Mouse (Mus musculus): ENCODE results near the gene Lcmt1. TPM values are rescaled to one million over a fixed set of nuclear protein-coding genes. Genes with fewer than 3 reads are reported as not detected.

Lcmt1 gene
- polyA plus RNA-seq, 1 experiment from 2014 or later: 108 TPM

DNA sequence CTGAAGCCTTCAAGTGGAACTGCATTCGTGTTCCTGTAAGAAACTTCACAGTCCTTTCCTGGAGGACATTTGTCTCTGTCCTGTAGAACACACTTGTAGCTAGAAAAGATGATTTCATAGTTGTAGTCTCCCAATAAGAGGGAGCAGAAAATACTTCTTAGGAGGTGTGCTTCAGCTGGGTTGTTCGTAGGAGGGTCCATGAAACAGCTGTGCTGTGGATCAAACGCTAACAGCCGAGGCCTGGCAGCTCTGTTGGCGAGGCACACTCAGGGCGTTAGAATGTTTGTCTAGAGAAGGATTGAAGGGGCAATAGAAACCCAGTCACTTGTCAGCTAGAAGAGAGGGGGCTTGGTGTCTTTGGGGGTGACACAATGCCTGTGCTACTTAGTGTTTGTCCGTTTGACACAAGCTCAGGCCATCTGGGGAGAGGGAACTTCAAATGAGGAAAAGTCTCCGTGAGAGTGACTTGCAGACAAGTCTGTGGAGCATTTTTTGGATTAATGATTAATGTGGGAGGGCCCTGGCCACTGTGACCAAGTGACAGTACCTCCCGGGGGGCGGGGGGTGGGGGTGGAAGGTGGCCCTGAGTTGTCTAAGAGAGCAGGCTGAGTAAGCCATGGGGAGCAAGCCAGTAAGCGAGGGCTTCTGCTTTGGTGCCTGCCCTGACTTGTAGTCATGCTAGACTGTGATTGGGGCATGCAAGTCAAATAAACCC, 16.3 kb downstream of the Lcmt1 start:
- Histone ChIP-seq H3K9me3 (replicated peaks; ENCODE audit: control insufficient read depth, low read length) (no peaks in the 10 kb centered on the region), H3K27me3 (replicated peaks; ENCODE audit: control insufficient read depth, insufficient read depth, low read length) (no peaks in the 10 kb centered on the region), H3K4me3 (ENCODE audit: low read depth, low read length) (no peak overlapping the region), H3K27ac (ENCODE audit: low read depth, low read length) (no peak overlapping the region), H3K9ac (ENCODE audit: low read length) (no peak overlapping the region), H3K4me1 (ENCODE audit: control insufficient read depth, insufficient read depth, low read length) (no peaks in the 10 kb centered on the region), H3K4me2 (ENCODE audit: low read length) (no peak overlapping the region), H3K36me3 (ENCODE audit: control insufficient read depth, insufficient read depth, low read length) (peaks cover 27% of the 10 kb centered on the region)
- no peak for DNase-seq (ENCODE audit: low spot score)
- no peak for ATAC-seq
- WGBS: 86% methylated on average over 11 of the region's 11 CpGs

- no peak overlapping the region for H3K27ac ChIP-seq (ENCODE audit: low read depth, low read length)
- H3K36me3 ChIP-seq (ENCODE audit: control insufficient read depth, insufficient read depth, low read length): peaks cover 41% of the 10 kb centered on the region
Observed at GRCm38 (mm10) chr7:123389686-123390280, 20.2 kb downstream of the Lcmt1 start.

GRCm38 (mm10) chr7:123394271-123394670, 24.7 kb downstream of the Lcmt1 start:
- Histone ChIP-seq H3K27ac (ENCODE audit: low read depth, low read length) (no peak overlapping the region), H3K9me3 (replicated peaks; ENCODE audit: control insufficient read depth, low read length) (no peaks in the 10 kb centered on the region), H3K4me2 (ENCODE audit: low read length) (no peak overlapping the region), H3K4me3 (ENCODE audit: low read depth, low read length) (no peak overlapping the region), H3K9ac (ENCODE audit: low read length) (no peak overlapping the region), H3K27me3 (replicated peaks; ENCODE audit: control insufficient read depth, insufficient read depth, low read length) (no peaks in the 10 kb centered on the region), H3K36me3 (ENCODE audit: control insufficient read depth, insufficient read depth, low read length) (peaks cover 20% of the 10 kb centered on the region), H3K4me1 (ENCODE audit: control insufficient read depth, insufficient read depth, low read length) (no peaks in the 10 kb centered on the region)
- ATAC-seq (no peak), DNase-seq (ENCODE audit: low spot score) (no peak)
- WGBS: 93% methylated on average over 6 of the region's 6 CpGs

More at GRCm38 (mm10) chr7:123389686-123390280, 20.2 kb downstream of the Lcmt1 start:
- ATAC-seq: no peak
- WGBS: 91% methylated on average over 6 of the region's 6 CpGs
- Histone ChIP-seq H3K4me3 (ENCODE audit: low read depth, low read length) (no peak overlapping the region), H3K4me1 (ENCODE audit: control insufficient read depth, insufficient read depth, low read length) (no peaks in the 10 kb centered on the region), H3K27me3 (replicated peaks; ENCODE audit: control insufficient read depth, insufficient read depth, low read length) (no peaks in the 10 kb centered on the region), H3K4me2 (ENCODE audit: low read length) (no peak overlapping the region), H3K9ac (ENCODE audit: low read length) (no peak overlapping the region), H3K9me3 (replicated peaks; ENCODE audit: control insufficient read depth, low read length) (no peaks in the 10 kb centered on the region)
- DNase-seq (ENCODE audit: low spot score): no peak

DNA sequence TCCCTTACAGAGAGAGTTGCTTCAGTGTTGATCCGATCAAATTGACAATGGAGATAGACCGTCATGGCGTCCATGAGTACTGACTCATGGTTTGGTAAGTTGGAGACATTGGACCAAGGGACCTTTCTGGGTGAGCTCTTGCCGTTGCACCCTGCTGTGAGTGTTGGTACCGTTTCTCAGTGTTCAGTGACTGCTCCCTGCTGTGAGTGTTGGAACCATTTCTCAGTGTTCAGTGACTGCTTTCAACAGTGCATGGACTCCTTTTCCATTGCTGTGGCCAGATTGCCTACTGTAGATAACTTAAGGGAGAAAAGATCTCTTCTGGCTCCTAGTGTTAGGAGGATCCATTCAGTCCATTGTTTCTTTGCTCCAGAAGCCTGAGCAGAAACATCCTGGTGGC, 27.3 kb downstream of the Lcmt1 start:
- DNase-seq (ENCODE audit: low spot score) (no peak), ATAC-seq (no peak)
- Histone ChIP-seq H3K27ac (ENCODE audit: low read depth, low read length) (no peak overlapping the region), H3K4me2 (ENCODE audit: low read length) (no peak overlapping the region), H3K4me1 (ENCODE audit: control insufficient read depth, insufficient read depth, low read length) (no peaks in the 10 kb centered on the region; the same call in 1 of the 2 replicates), H3K9ac (ENCODE audit: low read length) (no peak overlapping the region), H3K9me3 (replicated peaks; ENCODE audit: control insufficient read depth, low read length) (no peaks in the 10 kb centered on the region), H3K36me3 (ENCODE audit: control insufficient read depth, insufficient read depth, low read length) (peaks cover 18% of the 10 kb centered on the region; the same call in 1 of the 2 replicates), H3K27me3 (replicated peaks; ENCODE audit: control insufficient read depth, insufficient read depth, low read length) (no peaks in the 10 kb centered on the region), H3K4me3 (ENCODE audit: low read depth, low read length) (no peak overlapping the region)
- 95% methylated on average over 5 of the region's 5 CpGs for WGBS

DNA sequence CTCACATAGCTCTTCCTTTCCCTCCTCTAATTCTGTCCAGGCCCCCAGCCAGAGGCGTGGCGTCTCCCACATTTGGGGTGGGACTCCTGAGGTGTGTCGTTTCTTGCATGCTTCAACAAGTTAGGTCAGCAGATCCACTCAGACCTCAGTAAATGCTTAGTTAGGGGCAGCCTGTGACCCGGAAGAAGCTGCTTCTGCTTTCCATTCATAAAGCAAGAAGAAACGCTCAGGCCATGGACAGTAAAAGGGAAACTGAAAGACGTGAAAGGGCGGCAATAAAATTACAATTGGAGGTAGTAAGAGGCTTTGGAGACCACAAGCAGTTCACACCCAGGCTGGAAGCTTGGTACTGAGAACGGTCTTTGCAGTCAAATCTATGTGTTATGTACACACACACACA, 27.8 kb downstream of the Lcmt1 start:
- Histone ChIP-seq H3K9me3 (replicated peaks; ENCODE audit: control insufficient read depth, low read length) (no peaks in the 10 kb centered on the region), H3K4me3 (ENCODE audit: low read depth, low read length) (no peak overlapping the region), H3K27ac (ENCODE audit: low read depth, low read length) (no peak overlapping the region), H3K4me1 (ENCODE audit: control insufficient read depth, insufficient read depth, low read length) (no peaks in the 10 kb centered on the region; the same call in 1 of the 2 replicates), H3K36me3 (ENCODE audit: control insufficient read depth, insufficient read depth, low read length) (peaks cover 19% of the 10 kb centered on the region; the same call in 1 of the 2 replicates), H3K4me2 (ENCODE audit: low read length) (no peak overlapping the region), H3K9ac (ENCODE audit: low read length) (no peak overlapping the region), H3K27me3 (replicated peaks; ENCODE audit: control insufficient read depth, insufficient read depth, low read length) (no peaks in the 10 kb centered on the region)
- DNase-seq (ENCODE audit: low spot score) (no peak), ATAC-seq (no peak)
- 81% methylated on average over 8 of the region's 8 CpGs for WGBS

GRCm38 (mm10) chr7:123397931-123398330, 28.3 kb downstream of the Lcmt1 start:
- Histone ChIP-seq H3K9me3 (replicated peaks; ENCODE audit: control insufficient read depth, low read length) (no peaks in the 10 kb centered on the region), H3K9ac (ENCODE audit: low read length) (no peak overlapping the region), H3K4me1 (ENCODE audit: control insufficient read depth, insufficient read depth, low read length) (no peaks in the 10 kb centered on the region; the same call in 1 of the 2 replicates), H3K27ac (ENCODE audit: low read depth, low read length) (no peak overlapping the region), H3K4me3 (ENCODE audit: low read depth, low read length) (no peak overlapping the region), H3K36me3 (ENCODE audit: control insufficient read depth, insufficient read depth, low read length) (peaks cover 23% of the 10 kb centered on the region), H3K4me2 (ENCODE audit: low read length) (no peak overlapping the region), H3K27me3 (replicated peaks; ENCODE audit: control insufficient read depth, insufficient read depth, low read length) (no peaks in the 10 kb centered on the region)
- ATAC-seq (no peak), DNase-seq (ENCODE audit: low spot score) (no peak)
- WGBS: 89% methylated on average over 8 of the region's 8 CpGs

- H3K9ac ChIP-seq (ENCODE audit: low read length): no peak overlapping the region
Observed at GRCm38 (mm10) chr7:123398828-123399227, 29.2 kb downstream of the Lcmt1 start.

GRCm38 (mm10) chr7:123399286-123399685, 29.7 kb downstream of the Lcmt1 start:
- 79% methylated on average over 4 of the region's 4 CpGs for WGBS

More at GRCm38 (mm10) chr7:123398828-123399227, 29.2 kb downstream of the Lcmt1 start:
- Histone ChIP-seq H3K27me3 (replicated peaks; ENCODE audit: control insufficient read depth, insufficient read depth, low read length) (no peaks in the 10 kb centered on the region), H3K36me3 (ENCODE audit: control insufficient read depth, insufficient read depth, low read length) (peaks cover 24% of the 10 kb centered on the region), H3K4me2 (ENCODE audit: low read length) (no peak overlapping the region), H3K27ac (ENCODE audit: low read depth, low read length) (no peak overlapping the region), H3K4me3 (ENCODE audit: low read depth, low read length) (no peak overlapping the region), H3K9me3 (replicated peaks; ENCODE audit: control insufficient read depth, low read length) (no peaks in the 10 kb centered on the region), H3K4me1 (ENCODE audit: control insufficient read depth, insufficient read depth, low read length) (no peaks in the 10 kb centered on the region; the same call in 1 of the 2 replicates)
- DNase-seq (ENCODE audit: low spot score): peak; percentile 88
- ATAC-seq: peak; percentile 63
- WGBS: 29% methylated on average over 7 of the region's 7 CpGs

GRCm38 (mm10) chr7:123401121-123401520, 31.5 kb downstream of the Lcmt1 start:
- 42% methylated on average over 3 of the region's 3 CpGs for WGBS
- DNase-seq (ENCODE audit: low spot score) (peak; percentile 74), ATAC-seq (0 out of 2 replicates have a peak, but pooled peaks have one; percentile 29)
- H3K4me1 ChIP-seq (ENCODE audit: control insufficient read depth, insufficient read depth, low read length): no peaks in the 10 kb centered on the region; the same call in 1 of the 2 replicates
- no peak overlapping the region for H3K9ac ChIP-seq (ENCODE audit: low read length)
- no peak overlapping the region for H3K4me3 ChIP-seq (ENCODE audit: low read depth, low read length)
- no peaks in the 10 kb centered on the region for H3K9me3 ChIP-seq (replicated peaks; ENCODE audit: control insufficient read depth, low read length)
- H3K27ac ChIP-seq (ENCODE audit: low read depth, low read length): no peak overlapping the region
- no peak overlapping the region for H3K4me2 ChIP-seq (ENCODE audit: low read length)
- no peaks in the 10 kb centered on the region for H3K27me3 ChIP-seq (replicated peaks; ENCODE audit: control insufficient read depth, insufficient read depth, low read length)
- H3K36me3 ChIP-seq (ENCODE audit: control insufficient read depth, insufficient read depth, low read length): peaks cover 41% of the 10 kb centered on the region

More at GRCm38 (mm10) chr7:123399286-123399685, 29.7 kb downstream of the Lcmt1 start:
- no peak overlapping the region for H3K4me2 ChIP-seq (ENCODE audit: low read length)
- no peak overlapping the region for H3K4me3 ChIP-seq (ENCODE audit: low read depth, low read length)
- H3K4me1 ChIP-seq (ENCODE audit: control insufficient read depth, insufficient read depth, low read length): no peaks in the 10 kb centered on the region; the same call in 1 of the 2 replicates
- H3K27me3 ChIP-seq (replicated peaks; ENCODE audit: control insufficient read depth, insufficient read depth, low read length): no peaks in the 10 kb centered on the region
- no peak for DNase-seq (ENCODE audit: low spot score)
- H3K9ac ChIP-seq (ENCODE audit: low read length): no peak overlapping the region
- peaks cover 29% of the 10 kb centered on the region for H3K36me3 ChIP-seq (ENCODE audit: control insufficient read depth, insufficient read depth, low read length)
- no peak overlapping the region for H3K27ac ChIP-seq (ENCODE audit: low read depth, low read length)
- H3K9me3 ChIP-seq (replicated peaks; ENCODE audit: control insufficient read depth, low read length): no peaks in the 10 kb centered on the region
- no peak for ATAC-seq
